In genomic region chr1:150535770-150536534, GRCm38 (mm10) we compare ENCODE assay signal across 8 mouse cellular contexts.
DNase-seq lines count a peak whose midpoint lies in the region; ATAC-seq and TF ChIP-seq lines count a peak whose summit lies in the region.

No protein-coding gene starts in this region.

- 0 out of 2 replicates have a peak overlapping the region, but pooled peaks have one; percentile 12 for H3K4me2 ChIP-seq in forebrain, embryonic 15.5 days (replicated peaks)

- 13% methylated on average over 16 of the region's 16 CpGs for WGBS in cerebellum, adult 2 months
- WGBS in forebrain, embryonic 15.5 days, result 41% methylated on average over 16 of the region's 16 CpGs

- peak; percentile 53 for ATAC-seq in forebrain, embryonic 15.5 days (replicated peaks)

- TF ChIP-seq POLR2A in cerebellum, adult 2 months (IDR thresholded peaks at IDR 0.05; ENCODE audit: borderline replicate concordance, insufficient read depth, low read length), result no peak

- no peaks in the 10 kb centered on the region for H3K36me3 ChIP-seq in forebrain, embryonic 15.5 days

- H3K9me3 ChIP-seq in forebrain, embryonic 15.5 days, result no peaks in the 10 kb centered on the region

- DNase-seq in cerebellum, adult 9-11 months, result peak; percentile 1
- DNase-seq in cerebellum, adult 2 months, result no peak
- peak; percentile 37 for DNase-seq in kidney, adult 18-20 months
- peak; percentile 67 for DNase-seq in mesoderm, embryonic 11.5 days (ENCODE audit: low read depth, low spot score)
- peak; percentile 48 for DNase-seq in testis, postnatal 10 days (ENCODE audit: low spot score)
- no peak for DNase-seq in cerebellum, adult 11-12 months
- no peak for DNase-seq in MN1 (ENCODE audit: low spot score)

- H3K4me3 ChIP-seq in cerebellum, adult 2 months (replicated peaks; ENCODE audit: insufficient read depth, low read depth, low read length), result no peak overlapping the region
- H3K4me3 ChIP-seq in forebrain, embryonic 15.5 days, result no peak overlapping the region

- H3K9ac ChIP-seq in forebrain, embryonic 15.5 days (replicated peaks), result 0 out of 2 replicates have a peak overlapping the region, but pooled peaks have one; percentile 10

- no peak overlapping the region for H3K27ac ChIP-seq in cerebellum, adult 2 months (ENCODE audit: insufficient read depth, low read length)
- H3K27ac ChIP-seq in forebrain, embryonic 15.5 days (replicated peaks), result no peak overlapping the region

- H3K4me1 ChIP-seq in cerebellum, adult 2 months (ENCODE audit: control insufficient read depth, insufficient read depth, low read length), result no peaks in the 10 kb centered on the region; the same call in 1 of the 2 replicates
- H3K4me1 ChIP-seq in forebrain, embryonic 15.5 days, result peaks cover 8% of the 10 kb centered on the region; the same call in 1 of the 2 replicates

- no peaks in the 10 kb centered on the region for H3K27me3 ChIP-seq in cerebellum, adult 2 months (ENCODE audit: control insufficient read depth, insufficient read depth, low read length)
- no peaks in the 10 kb centered on the region for H3K27me3 ChIP-seq in forebrain, embryonic 15.5 days

- no peak for TF ChIP-seq CTCF in cerebellum, adult 2 months (IDR thresholded peaks at IDR 0.05; ENCODE audit: borderline replicate concordance, insufficient read depth, low read depth, low read length)

Comparison
In these comparisons a context has a peak if more than half of its experiments do, and no peak if none do; other contexts are left out.
1. DNase-seq: peak in cerebellum, adult 9-11 months (single experiment), kidney, adult 18-20 months (single experiment), mesoderm, embryonic 11.5 days (single experiment) and testis, postnatal 10 days (single experiment); none in cerebellum, adult 2 months (0 of 2), cerebellum, adult 11-12 months (single experiment) and MN1 (single experiment).